8 mouse cellular contexts compared by ENCODE assay signal in the genomic region with DNA sequence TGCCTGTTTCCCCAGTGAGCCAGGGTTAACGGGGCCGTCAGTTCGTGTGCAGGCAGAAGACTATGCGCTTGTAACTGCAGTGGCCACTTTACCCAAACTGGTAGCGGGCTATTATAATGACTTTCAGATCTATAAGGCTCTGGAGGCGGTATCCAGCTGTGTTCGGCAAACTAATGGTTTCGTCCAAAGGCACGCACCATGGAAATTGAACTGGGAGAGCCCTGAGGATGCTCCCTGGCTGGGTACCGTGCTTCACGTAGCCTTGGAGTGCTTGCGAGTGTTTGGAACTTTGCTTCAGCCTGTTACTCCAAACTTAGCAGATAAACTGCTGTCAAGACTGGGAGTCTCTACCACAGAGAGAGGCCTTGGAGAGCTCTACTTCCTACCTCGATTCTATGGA. TPM values are rescaled to one million over a fixed set of nuclear protein-coding genes. Genes with fewer than 3 reads are reported as not detected.
DNase-seq lines count a peak whose midpoint lies in the region; ATAC-seq and TF ChIP-seq lines count a peak whose summit lies in the region.

No protein-coding gene starts in this region.

- no peaks in the 10 kb centered on the region for H3K27me3 ChIP-seq in thymus, adult 2 months (ENCODE audit: control insufficient read depth, insufficient read depth, low read length)
- H3K27me3 ChIP-seq in intestine, embryonic 16.5 days (replicated peaks; ENCODE audit: control insufficient read depth, insufficient read depth, low read length) = no peaks in the 10 kb centered on the region

- H3K4me2 ChIP-seq in intestine, embryonic 16.5 days (ENCODE audit: low read depth, low read length) = peak overlapping the region; percentile 90

- H3K4me1 ChIP-seq in thymus, adult 2 months (replicated peaks; ENCODE audit: control insufficient read depth, insufficient read depth, low read length) = peaks cover 15% of the 10 kb centered on the region
- H3K4me1 ChIP-seq in intestine, embryonic 16.5 days (ENCODE audit: control insufficient read depth, insufficient read depth, low read length) = peaks cover 14% of the 10 kb centered on the region
- H3K4me1 ChIP-seq in olfactory bulb, adult 2 months (ENCODE audit: control insufficient read depth, insufficient read depth, low read length) = peaks cover 4% of the 10 kb centered on the region

- peak; percentile 24 for DNase-seq in embryo, embryonic 10 days (ENCODE audit: low spot score)
- DNase-seq in embryo, embryonic 9.5 days (ENCODE audit: extremely low spot score) = no peak
- DNase-seq in thymus, adult 2 months = peak; percentile 7
- DNase-seq in thymus, postnatal 36 days = no peak
- DNase-seq in left cerebral cortex, postnatal 14 days (ENCODE audit: low spot score in 2 of 2) = no peak
- DNase-seq in kidney, postnatal 36 days = no peak

- no peaks in the 10 kb centered on the region for H3K9me3 ChIP-seq in intestine, embryonic 16.5 days (ENCODE audit: control insufficient read depth, low read length)

- H3K4me3 ChIP-seq in thymus, adult 2 months (ENCODE audit: control insufficient read depth, insufficient read depth, low read length) = peak overlapping the region; percentile 75
- H3K4me3 ChIP-seq in intestine, embryonic 16.5 days (ENCODE audit: low read length) = peak overlapping the region; percentile 87
- peak overlapping the region; percentile 62 for H3K4me3 ChIP-seq in olfactory bulb, adult 2 months (ENCODE audit: insufficient read depth, low read depth, low read length)

- no peak for TF ChIP-seq POLR2A in thymus, adult 2 months (IDR thresholded peaks at IDR 0.05; ENCODE audit: control insufficient read depth, extremely low read depth, insufficient read depth, low read length, poor library complexity)
- no peak for TF ChIP-seq POLR2A in olfactory bulb, adult 2 months (IDR thresholded peaks at IDR 0.05; ENCODE audit: insufficient read depth, low read depth, low read length)

- WGBS in thymus, adult 2 months = 23% methylated on average over 13 of the region's 13 CpGs
- 33% methylated on average over 13 of the region's 13 CpGs for WGBS in intestine, embryonic 16.5 days
- 10% methylated on average over 13 of the region's 13 CpGs for WGBS in olfactory bulb, adult 2 months

- intact Hi-C loops in left cerebral cortex, postnatal 14 days (cut with DNase I) = loop anchor here (2.0 to 10.0 kb wide), 2 partner anchors 144 to 636 kb away; no protein-coding TSS in a partner anchor

- no peak for TF ChIP-seq CTCF in thymus, adult 2 months (IDR thresholded peaks at IDR 0.05; ENCODE audit: borderline replicate concordance, control insufficient read depth, extremely low read depth, insufficient read depth, low read length, poor library complexity)
- TF ChIP-seq CTCF in olfactory bulb, adult 2 months (IDR thresholded peaks at IDR 0.05; ENCODE audit: insufficient read depth, low read depth, low read length) = no peak

- H3K36me3 ChIP-seq in thymus, adult 2 months (ENCODE audit: control insufficient read depth, insufficient read depth, low read length) = no peaks in the 10 kb centered on the region
- no peaks in the 10 kb centered on the region for H3K36me3 ChIP-seq in intestine, embryonic 16.5 days (ENCODE audit: control insufficient read depth, insufficient read depth, low read length)

- H3K27ac ChIP-seq in thymus, adult 2 months (ENCODE audit: control insufficient read depth, insufficient read depth, low read length) = no peak overlapping the region
- H3K27ac ChIP-seq in intestine, embryonic 16.5 days (ENCODE audit: low read length) = no peak overlapping the region
- no peak overlapping the region for H3K27ac ChIP-seq in olfactory bulb, adult 2 months (ENCODE audit: insufficient read depth, low read depth, low read length)

- no peak for ATAC-seq in intestine, embryonic 16.5 days

- peak overlapping the region; percentile 80 for H3K9ac ChIP-seq in intestine, embryonic 16.5 days (ENCODE audit: low read depth, low read length)

RNA-seq across cellular contexts. Expression of a gene that starts 1.5 kb away (rescaled TPM):
- 4.9 and 5.6 TPM in 2 replicates for polyA plus RNA-seq in thymus, adult 2 months (2012; rRNA removed)
- polyA plus RNA-seq in intestine, embryonic 16.5 days (2015; fragmentation: Nextera tagmentation; extraction: Ambion mirVana) = 5.2 and 5.4 TPM in 2 replicates
- polyA plus RNA-seq in olfactory bulb, adult 2 months (2012; ENCODE audit: insufficient read depth, insufficient read length, low replicate concordance, missing spikeins) = not detected in 2 replicates
- total RNA-seq in left cerebral cortex, postnatal 14 days (2021) = 10 to 100 TPM; 10.6 to 11.5 TPM

RNA-seq across cellular contexts. Expression of a gene that starts 11.9 kb away (rescaled TPM):
- polyA plus RNA-seq in thymus, adult 2 months (2012; rRNA removed) = 0.48 and 0.55 TPM in 2 replicates
- 7.0 and 7.1 TPM in 2 replicates for polyA plus RNA-seq in intestine, embryonic 16.5 days (2015; fragmentation: Nextera tagmentation; extraction: Ambion mirVana)
- not detected in 2 replicates for polyA plus RNA-seq in olfactory bulb, adult 2 months (2012; ENCODE audit: insufficient read depth, insufficient read length, low replicate concordance, missing spikeins)
- total RNA-seq in left cerebral cortex, postnatal 14 days (2021) = 10 to 100 TPM; 18.5 to 19.5 TPM

Comparison
In these comparisons a context has a peak if more than half of its experiments do, and no peak if none do; other contexts are left out.
1. DNase-seq: peak in embryo, embryonic 10 days (single experiment) and thymus, adult 2 months (single experiment); none in embryo, embryonic 9.5 days (single experiment), thymus, postnatal 36 days (0 of 2), left cerebral cortex, postnatal 14 days (0 of 2) and kidney, postnatal 36 days (0 of 2).
2. Peak in every context shown above with its lines, with median percentiles within 50 percentile points of each other: H3K4me3 ChIP-seq.